In genomic region chr11:49713336-49714334, GRCm38 (mm10) we compare ENCODE assay signal across 8 mouse cellular contexts. TPM values are rescaled to one million over a fixed set of nuclear protein-coding genes. Genes with fewer than 3 reads are reported as not detected.
DNase-seq lines count a peak whose midpoint lies in the region; ATAC-seq and TF ChIP-seq lines count a peak whose summit lies in the region.

No protein-coding gene starts in this region.

- no peak for TF ChIP-seq CTCF in cerebellum, adult 2 months (IDR thresholded peaks at IDR 0.05; ENCODE audit: borderline replicate concordance, insufficient read depth, low read depth, low read length)
- TF ChIP-seq CTCF in forebrain, postnatal 0 days (IDR thresholded peaks at IDR 0.05; ENCODE audit: low read depth), result no peak

- H3K4me2 ChIP-seq in forebrain, postnatal 0 days (ENCODE audit: low read depth), result peak overlapping the region; percentile 61
- peak overlapping the region; percentile 81 for H3K4me2 ChIP-seq in liver, embryonic 15.5 days
- H3K4me2 ChIP-seq in neural tube, embryonic 13.5 days, result peak overlapping the region; percentile 72

- no peak for TF ChIP-seq POLR2A in cerebellum, adult 2 months (IDR thresholded peaks at IDR 0.05; ENCODE audit: borderline replicate concordance, insufficient read depth, low read length)

- ATAC-seq in forebrain, postnatal 0 days, result no peak
- ATAC-seq in liver, embryonic 15.5 days (ENCODE audit: insufficient read depth), result peak; percentile 60
- peak; percentile 36; the same call in 1 of the 2 replicates for ATAC-seq in neural tube, embryonic 13.5 days (ENCODE audit: low read depth)

- intact Hi-C loops in gastrocnemius, postnatal 14 days (cut with DNase I; ENCODE audit: low total_unique reads), result no loop called here

- peak overlapping the region; percentile 90 for H3K4me3 ChIP-seq in cerebellum, adult 2 months (replicated peaks; ENCODE audit: insufficient read depth, low read depth, low read length)
- peak overlapping the region; percentile 88 for H3K4me3 ChIP-seq in forebrain, postnatal 0 days (ENCODE audit: low read depth, low read length)
- H3K4me3 ChIP-seq in liver, embryonic 15.5 days (replicated peaks), result peak overlapping the region; percentile 100
- peak overlapping the region; percentile 95 for H3K4me3 ChIP-seq in neural tube, embryonic 13.5 days

- no peaks in the 10 kb centered on the region for H3K36me3 ChIP-seq in forebrain, postnatal 0 days (ENCODE audit: insufficient read depth)
- H3K36me3 ChIP-seq in liver, embryonic 15.5 days (replicated peaks), result no peaks in the 10 kb centered on the region
- H3K36me3 ChIP-seq in neural tube, embryonic 13.5 days, result no peaks in the 10 kb centered on the region

- H3K9me3 ChIP-seq in forebrain, postnatal 0 days (ENCODE audit: low read length), result no peaks in the 10 kb centered on the region
- H3K9me3 ChIP-seq in liver, embryonic 15.5 days (replicated peaks), result no peaks in the 10 kb centered on the region
- H3K9me3 ChIP-seq in neural tube, embryonic 13.5 days, result no peaks in the 10 kb centered on the region

- H3K27ac ChIP-seq in cerebellum, adult 2 months (ENCODE audit: insufficient read depth, low read length), result no peak overlapping the region
- peak overlapping the region; percentile 57; the same call in 1 of the 2 replicates for H3K27ac ChIP-seq in forebrain, postnatal 0 days (ENCODE audit: low read depth, low read length)
- peak overlapping the region; percentile 96 for H3K27ac ChIP-seq in liver, embryonic 15.5 days (replicated peaks)
- H3K27ac ChIP-seq in neural tube, embryonic 13.5 days (replicated peaks), result peak overlapping the region; percentile 94

- H3K27me3 ChIP-seq in cerebellum, adult 2 months (ENCODE audit: control insufficient read depth, insufficient read depth, low read length), result no peaks in the 10 kb centered on the region
- H3K27me3 ChIP-seq in forebrain, postnatal 0 days (ENCODE audit: insufficient read depth, low read length), result no peaks in the 10 kb centered on the region
- no peaks in the 10 kb centered on the region for H3K27me3 ChIP-seq in liver, embryonic 15.5 days
- no peaks in the 10 kb centered on the region for H3K27me3 ChIP-seq in neural tube, embryonic 13.5 days

- H3K9ac ChIP-seq in forebrain, postnatal 0 days, result peak overlapping the region; percentile 10; the same call in 1 of the 2 replicates
- peak overlapping the region; percentile 65 for H3K9ac ChIP-seq in liver, embryonic 15.5 days
- peak overlapping the region; percentile 65 for H3K9ac ChIP-seq in neural tube, embryonic 13.5 days

- DNase-seq in gastrocnemius, postnatal 25 days, result peak; percentile 50
- no peak for DNase-seq in gastrocnemius, postnatal 14 days
- DNase-seq in cerebellum, adult 2 months, result peak; percentile 39 to 45
- peak; percentile 21 for DNase-seq in forebrain, postnatal 0 days
- peak; percentile 51 for DNase-seq in induced T-regulatory cell, adult 2 months (ENCODE audit: low read depth)
- no peak for DNase-seq in right cerebral cortex, postnatal 4 days

- WGBS in cerebellum, adult 2 months, result 30% methylated on average over 20 of the region's 20 CpGs
- WGBS in forebrain, postnatal 0 days, result 26% methylated on average over 20 of the region's 20 CpGs
- 33% methylated on average over 20 of the region's 20 CpGs for WGBS in liver, embryonic 15.5 days (ENCODE audit: insufficient replicate concordance)
- WGBS in neural tube, embryonic 13.5 days, result 39% methylated on average over 20 of the region's 20 CpGs

- H3K4me1 ChIP-seq in cerebellum, adult 2 months (ENCODE audit: control insufficient read depth, insufficient read depth, low read length), result no peaks in the 10 kb centered on the region
- peaks cover 21% of the 10 kb centered on the region for H3K4me1 ChIP-seq in forebrain, postnatal 0 days (ENCODE audit: insufficient read depth)
- peaks cover 39% of the 10 kb centered on the region for H3K4me1 ChIP-seq in liver, embryonic 15.5 days (replicated peaks)
- peaks cover 36% of the 10 kb centered on the region for H3K4me1 ChIP-seq in neural tube, embryonic 13.5 days (replicated peaks)

RNA-seq across cellular contexts. Expression of gene Cnot6, which starts 1.1 kb away (rescaled TPM):
- 10 to 100 TPM; 12.7 to 13.5 TPM for total RNA-seq in gastrocnemius, postnatal 25 days (2021)
- total RNA-seq in gastrocnemius, postnatal 14 days (2021), result 10 to 100 TPM; 19.6 to 21.1 TPM
- polyA plus RNA-seq in cerebellum, adult 2 months (2012; rRNA removed), result 26.3 and 29.1 TPM in 2 replicates
- 45.4 and 63.9 TPM in 2 replicates for total RNA-seq in forebrain, postnatal 0 days (2014; rRNA removed)
- polyA plus RNA-seq in forebrain, postnatal 0 days (2015; fragmentation: Nextera tagmentation; extraction: Ambion mirVana), result 19.4 and 31.9 TPM in 2 replicates
- 18.7 and 18.8 TPM in 2 replicates for polyA plus RNA-seq in liver, embryonic 15.5 days (2015; fragmentation: Nextera tagmentation; extraction: Ambion mirVana)
- polyA plus RNA-seq in neural tube, embryonic 13.5 days (2015; fragmentation: Nextera tagmentation; extraction: Ambion mirVana), result 42.8 and 52.8 TPM in 2 replicates

RNA-seq across cellular contexts. Expression of gene Scgb3a1, which starts 50.2 kb away (rescaled TPM):
- not detected for total RNA-seq in gastrocnemius, postnatal 25 days (2021)
- total RNA-seq in gastrocnemius, postnatal 14 days (2021), result not detected
- polyA plus RNA-seq in cerebellum, adult 2 months (2012; rRNA removed), result 0.40 TPM in 1 of 2 replicates, not detected in the other
- 2.7 TPM in 1 of 2 replicates, not detected in the other for total RNA-seq in forebrain, postnatal 0 days (2014; rRNA removed)
- polyA plus RNA-seq in forebrain, postnatal 0 days (2015; fragmentation: Nextera tagmentation; extraction: Ambion mirVana), result 0.44 TPM in 1 of 2 replicates, not detected in the other
- polyA plus RNA-seq in liver, embryonic 15.5 days (2015; fragmentation: Nextera tagmentation; extraction: Ambion mirVana), result 0.20 TPM in 1 of 2 replicates, not detected in the other
- polyA plus RNA-seq in neural tube, embryonic 13.5 days (2015; fragmentation: Nextera tagmentation; extraction: Ambion mirVana), result not detected in 2 replicates

Comparison
In these comparisons a context has a peak if more than half of its experiments do, and no peak if none do; other contexts are left out.
1. DNase-seq: peak in gastrocnemius, postnatal 25 days (single experiment), cerebellum, adult 2 months (2 of 2), forebrain, postnatal 0 days (single experiment) and induced T-regulatory cell, adult 2 months (single experiment); none in gastrocnemius, postnatal 14 days (single experiment) and right cerebral cortex, postnatal 4 days (single experiment).
2. H3K9ac ChIP-seq: peak in every context shown above with its lines; median percentile 65 in liver, embryonic 15.5 days; 65 in neural tube, embryonic 13.5 days; 10 in forebrain, postnatal 0 days.
3. Peak in every context shown above with its lines, with median percentiles within 50 percentile points of each other: H3K4me3 ChIP-seq and H3K4me2 ChIP-seq.